Mouse (Mus musculus): ENCODE measurements around the gene AC129217.1.
A peak's percentile ranks its signal among the peaks of the same experiment; 100 is the strongest.

The AC129217.1 gene

DNA sequence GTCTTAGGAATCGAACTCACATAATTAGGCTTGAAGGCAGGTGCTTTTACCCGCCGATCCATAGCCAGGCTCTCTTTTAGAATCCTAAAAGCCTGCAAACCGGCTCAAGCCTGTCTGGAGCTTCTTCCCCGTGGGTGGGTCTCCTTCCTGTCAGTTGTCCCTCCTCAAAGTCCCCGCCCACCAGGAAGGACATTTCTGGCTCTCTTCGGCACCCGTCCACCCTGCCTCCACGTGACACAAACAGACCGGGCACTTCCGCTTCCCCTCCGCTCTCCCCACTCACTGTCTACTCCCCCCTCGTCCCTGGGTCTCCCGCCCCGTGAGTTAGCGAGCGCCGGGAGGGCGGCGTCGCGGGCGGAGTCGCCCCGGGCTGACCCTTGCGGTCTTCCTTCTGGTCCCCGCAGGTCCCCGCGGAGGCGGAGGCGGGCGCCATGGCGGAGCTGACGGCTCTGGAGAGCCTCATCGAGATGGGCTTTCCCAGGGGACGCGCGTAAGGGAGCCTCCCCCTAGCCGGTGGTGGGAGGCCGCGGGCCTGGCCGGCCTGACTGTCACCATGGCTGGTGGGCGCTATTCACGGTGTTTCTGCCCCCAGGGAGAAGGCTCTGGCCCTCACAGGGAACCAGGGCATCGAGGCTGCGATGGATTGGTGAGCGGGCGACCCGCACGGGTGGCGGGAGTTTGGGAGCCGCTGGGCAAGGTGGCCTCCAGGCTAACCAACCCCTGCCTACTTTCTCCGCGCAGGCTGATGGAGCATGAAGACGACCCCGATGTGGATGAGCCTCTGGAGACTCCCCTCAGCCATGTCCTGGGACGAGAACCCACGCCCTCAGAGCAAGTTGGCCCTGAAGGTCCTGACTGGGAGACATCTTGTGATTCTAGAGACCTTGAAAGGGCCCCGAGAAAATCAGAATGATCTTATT is 42.0 kb downstream of the AC129217.1 start, which contains the start of gene Ubxn1:
Gene Ubxn1 (plus strand): TSS at position 230 of the 920 bp plus-strand sequence.
- DNase-seq = peak; percentile 97 to 98

DNA sequence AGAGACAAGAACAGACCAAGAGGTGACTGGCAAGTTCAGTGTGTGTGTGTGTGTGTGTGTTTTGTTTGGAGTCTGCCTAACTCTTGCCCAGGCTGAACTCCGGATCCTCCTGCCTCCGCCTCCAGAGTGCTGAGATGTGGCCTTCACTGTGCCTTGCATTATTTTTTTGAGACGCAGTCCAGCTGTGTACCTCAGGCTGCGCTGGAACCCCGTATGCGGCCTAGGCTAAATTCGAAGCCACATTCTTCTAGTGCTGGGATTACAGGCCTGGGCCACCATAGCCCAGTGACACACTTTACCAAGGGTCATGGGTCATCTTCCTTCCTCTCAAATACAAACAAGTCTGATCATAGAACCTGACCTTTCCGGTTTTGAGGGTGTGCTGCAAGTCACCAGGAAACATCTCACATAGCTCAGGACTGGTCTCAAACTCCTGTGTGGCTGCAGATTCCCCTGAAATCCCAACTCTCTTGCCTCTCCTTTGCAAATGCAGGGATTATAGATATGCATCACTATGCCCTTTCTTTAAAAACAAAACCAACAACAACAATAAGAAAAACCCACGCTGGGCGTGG is 42.8 kb downstream of the AC129217.1 start:
- DNase-seq = peak in 1 of 2 experiments; percentile 47

DNA sequence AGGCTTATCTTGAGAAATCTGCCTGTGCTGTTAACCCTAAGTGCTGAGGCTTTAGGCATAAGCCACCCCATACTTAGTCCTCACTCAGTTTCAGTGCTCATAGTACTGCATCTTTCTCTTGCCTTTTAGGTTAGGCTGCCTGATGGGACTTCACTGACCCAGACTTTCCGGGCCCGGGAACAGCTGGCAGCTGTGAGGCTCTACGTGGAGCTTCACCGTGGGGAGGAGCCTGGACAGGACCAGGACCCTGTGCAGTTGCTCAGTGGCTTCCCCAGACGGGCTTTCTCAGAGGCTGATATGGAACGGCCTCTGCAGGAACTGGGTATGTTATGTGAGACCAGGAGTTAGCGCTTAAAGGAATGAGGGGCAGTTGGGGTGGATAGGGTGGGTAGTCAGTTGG is 45.5 kb downstream of the AC129217.1 start:
- no peak for DNase-seq

DNA sequence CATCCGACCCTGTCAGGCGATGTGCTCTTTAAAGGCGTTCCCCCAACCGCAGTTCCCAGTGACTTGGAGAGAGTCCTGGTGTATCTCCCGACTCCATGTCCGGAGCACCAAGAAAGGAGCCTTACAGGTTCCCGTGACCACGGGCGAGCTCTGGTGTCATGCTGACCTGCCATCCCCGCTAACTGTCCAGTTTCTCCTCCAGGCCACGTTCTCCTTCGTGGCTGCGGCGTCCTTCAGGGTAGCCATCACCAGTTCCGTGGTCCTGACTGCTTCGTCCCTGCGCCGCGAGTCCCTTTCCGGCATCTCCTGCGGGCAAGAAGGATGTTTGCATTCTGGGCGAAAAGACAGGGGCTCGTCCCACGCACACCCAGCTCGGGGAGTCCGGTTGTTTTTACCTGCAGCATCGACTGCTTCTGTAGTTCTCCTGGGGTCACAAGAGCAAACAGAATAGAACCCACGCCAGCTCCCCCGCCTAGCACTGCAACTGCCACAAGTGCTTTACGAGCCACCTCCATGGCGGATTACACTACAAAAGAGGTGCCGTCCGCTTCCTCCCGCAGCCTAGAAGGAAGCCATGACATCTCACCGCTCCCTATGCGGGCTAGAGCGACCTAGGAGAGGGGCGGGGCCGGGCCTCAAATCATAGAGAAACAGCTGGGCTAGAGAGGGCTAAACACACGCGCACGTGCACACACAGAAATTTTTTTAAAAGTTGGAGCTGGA is 50.9 kb downstream of the AC129217.1 start, which contains the start of gene Uqcc3:
Gene Uqcc3 (minus strand): TSS at position 613 of the 723 bp plus-strand sequence.
- DNase-seq = peak; percentile 94 to 95

DNA sequence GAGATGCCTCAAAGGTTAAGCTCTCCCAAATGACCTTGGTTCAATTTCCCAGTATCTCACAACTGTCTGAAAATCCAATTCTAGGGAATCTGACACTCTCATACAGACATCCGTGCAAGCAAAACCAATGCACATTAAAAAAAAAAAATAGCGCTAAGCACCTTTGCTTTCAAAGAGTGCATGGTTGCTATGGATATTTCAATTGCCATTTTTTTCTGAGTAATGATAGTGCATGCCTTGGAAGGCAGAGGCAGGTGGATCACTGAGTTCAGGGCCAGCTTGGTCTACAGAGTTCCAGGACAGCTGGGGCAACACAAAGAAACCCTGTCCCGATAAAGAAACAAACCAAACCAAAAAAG is 51.4 kb downstream of the AC129217.1 start:
- no peak for DNase-seq

DNA sequence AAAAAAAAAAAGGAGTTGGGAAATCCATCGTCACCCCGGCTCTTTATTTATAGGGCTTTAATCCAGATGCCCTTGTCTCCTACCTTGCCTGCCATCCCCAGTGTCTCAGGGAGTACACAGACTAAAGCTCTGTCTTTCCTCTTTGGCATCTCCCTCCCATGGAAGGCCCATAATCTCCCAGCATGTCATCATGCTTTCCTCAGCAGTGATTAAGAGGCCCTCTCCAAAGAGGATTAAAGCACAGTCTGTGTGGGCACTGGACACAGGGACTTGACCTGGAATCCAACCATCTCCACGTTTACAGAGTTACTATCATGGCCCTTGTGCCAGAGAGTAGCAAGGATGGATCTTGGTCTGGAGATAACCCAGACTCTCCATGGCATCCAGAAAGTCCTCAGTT is 54.0 kb downstream of the AC129217.1 start, which contains the start of the genes Lbhd1 and Gm49403:
Gene Lbhd1 (plus strand): TSS at position 117 of the 400 bp plus-strand sequence.
Gene Gm49403 (plus strand): TSS at position 315 of the 400 bp plus-strand sequence.
- no peak for DNase-seq

DNA sequence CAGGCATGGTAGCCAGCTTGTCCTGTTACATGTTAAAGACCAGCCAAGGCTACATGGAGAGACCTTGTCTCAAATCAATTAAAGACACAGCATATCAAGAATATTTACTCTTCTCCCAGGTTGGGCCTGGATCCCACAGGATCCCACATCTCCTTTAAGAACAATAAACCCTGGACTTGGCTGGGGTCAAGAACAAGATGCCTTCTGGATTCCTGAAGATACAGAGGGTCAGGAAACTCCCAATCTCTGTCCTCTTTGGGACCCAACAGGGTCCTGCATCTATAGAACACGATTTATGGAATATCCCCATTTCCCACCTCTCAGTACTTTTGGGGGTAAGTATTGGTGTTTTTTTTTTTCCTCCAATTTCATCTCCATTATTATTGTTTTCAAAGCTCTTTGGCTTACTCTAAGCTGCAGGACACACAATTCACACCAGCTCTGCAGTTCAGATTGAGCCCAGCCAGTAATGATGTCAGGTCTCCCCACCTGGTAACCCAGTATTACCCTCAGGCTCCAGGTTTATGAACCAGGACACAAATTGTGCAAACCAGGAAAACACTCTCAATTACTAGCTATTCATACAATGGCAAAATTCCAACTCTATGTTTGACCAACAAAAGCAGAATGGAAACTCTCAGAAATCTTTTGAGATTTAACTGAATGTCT is 57.5 kb downstream of the AC129217.1 start:
- no peak for DNase-seq

DNA sequence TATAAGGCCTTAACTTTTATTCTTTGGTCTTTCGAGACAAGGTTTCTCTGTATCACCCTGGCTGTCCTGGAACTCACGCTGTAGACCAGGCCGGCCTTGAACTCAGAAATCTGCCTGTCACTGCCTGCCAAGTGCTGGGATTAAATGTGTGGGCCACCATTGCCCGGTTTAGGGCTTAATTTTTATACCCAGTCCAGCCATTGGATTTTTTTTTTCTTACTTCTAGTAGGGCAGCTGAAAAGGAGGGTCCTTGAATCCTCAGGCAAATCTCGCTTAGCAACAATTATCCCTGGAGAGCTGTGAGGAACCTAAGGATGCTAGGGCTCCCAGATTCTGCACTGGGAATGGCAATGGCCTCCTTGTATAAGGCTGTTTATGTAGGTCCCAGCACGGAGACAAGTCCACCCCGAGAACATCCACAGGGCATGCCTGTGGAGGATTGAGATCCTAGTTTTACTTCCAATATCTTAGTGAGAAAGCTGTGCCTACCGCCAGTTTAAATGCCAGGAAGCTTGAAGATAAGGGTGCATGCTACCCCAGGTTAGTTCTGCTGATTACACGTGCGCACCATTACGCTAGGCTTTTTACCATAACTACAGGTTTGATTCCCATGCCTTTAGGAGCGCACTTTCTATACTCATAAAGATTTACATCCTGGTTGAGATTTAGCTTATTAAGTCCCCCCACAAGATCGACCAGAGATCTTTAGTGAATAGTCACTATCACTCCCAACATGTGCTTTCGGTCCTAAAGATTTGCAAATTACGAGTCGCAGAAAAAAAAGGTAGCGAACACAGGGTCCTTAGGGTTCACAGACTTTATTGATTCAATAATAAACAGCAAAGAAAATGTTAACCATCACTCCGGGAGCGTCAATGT is 58.3 kb downstream of the AC129217.1 start:
- no peak for DNase-seq

DNA sequence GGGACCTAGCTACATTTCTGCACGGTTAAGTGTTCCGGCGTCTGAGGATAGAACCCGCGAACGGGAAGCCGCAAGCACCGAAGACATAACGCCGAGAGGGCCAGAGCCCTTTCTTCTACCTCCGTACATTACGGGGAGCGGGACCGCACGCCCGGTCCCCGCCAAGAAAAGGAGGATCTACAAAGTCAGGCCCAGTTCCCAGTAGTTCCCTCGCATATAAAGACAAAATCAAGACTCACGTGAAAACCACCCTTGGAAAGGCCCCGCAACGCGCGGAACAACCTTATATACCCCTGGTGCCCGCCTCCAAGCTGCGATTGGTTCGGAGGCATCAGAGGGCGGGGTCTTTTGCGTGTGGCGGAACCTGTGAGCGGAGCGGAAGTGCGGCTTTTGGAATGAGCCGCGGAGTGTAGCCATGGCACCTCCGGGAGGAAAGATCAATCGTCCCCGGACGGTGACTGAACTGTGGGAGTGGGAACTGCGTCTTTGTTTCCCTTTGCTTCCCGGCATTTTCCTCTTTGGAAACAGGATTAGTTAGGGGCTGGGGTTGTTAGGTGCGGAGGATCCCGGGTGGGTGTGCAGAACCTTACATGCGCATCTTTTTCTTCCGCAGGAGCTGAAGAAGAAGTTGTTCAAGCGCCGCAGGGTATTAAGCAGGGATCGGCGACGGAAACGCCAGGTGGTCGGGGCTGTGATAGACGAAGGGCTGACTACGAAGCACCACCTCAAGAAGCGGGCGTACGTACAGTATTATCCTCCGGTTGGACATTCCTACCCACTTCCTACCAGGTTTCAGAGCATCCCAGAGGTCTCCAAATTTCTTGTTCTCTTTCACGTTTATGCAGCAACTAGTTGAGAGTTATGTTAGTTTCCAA is 59.2 kb downstream of the AC129217.1 start, which contains the start of the genes 1810009A15Rik and Gm49416:
Gene 1810009A15Rik (plus strand): TSS at position 343 of the 875 bp plus-strand sequence.
Gene Gm49416 (plus strand): TSS at position 416 of the 875 bp plus-strand sequence.
- DNase-seq = peak; percentile 96 to 97

All from kidney, postnatal 36 days (tissue).